Mouse (Mus musculus): ENCODE results near the gene Ghdc.
A peak's percentile ranks its signal among the peaks of the same experiment; 100 is the strongest.

DNA sequence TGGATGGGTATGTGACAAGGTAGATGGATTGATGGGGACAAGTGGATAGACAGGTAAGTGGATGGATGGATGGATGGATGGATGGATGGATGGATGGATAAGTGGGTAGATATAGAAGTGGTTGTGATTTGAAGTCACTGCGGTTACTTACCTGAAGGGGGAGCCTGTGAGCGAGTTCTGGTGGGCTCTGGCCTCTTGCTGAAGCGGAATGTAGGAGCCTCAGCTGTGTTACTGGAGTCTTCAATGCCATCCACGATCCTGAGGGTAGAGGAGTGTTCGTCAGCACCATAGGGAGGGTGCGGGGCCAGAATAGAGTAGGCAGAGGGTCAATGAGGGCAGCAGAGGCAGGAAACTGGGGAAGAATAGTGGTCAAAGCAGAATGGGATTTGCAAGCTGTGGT lies 25.7 kb downstream of the Ghdc start:
- TF ChIP-seq CTCF (IDR thresholded peaks at IDR 0.05; ENCODE audit: low read depth, low read length): peak; percentile 71
- TF ChIP-seq POLR2A (IDR thresholded peaks at IDR 0.05; ENCODE audit: extremely low read depth, insufficient read depth, low read length): no peak

Data from liver, adult 2 months (tissue).